Mouse (Mus musculus) mesoderm, embryonic 11.5 days (tissue): ENCODE measurements at regions not wholly inside any gene's neighbourhood (a gene's known extent, or its start where the extent isn't known, plus 50 kb on each side); places are given as distances from the start of the nearest gene placed in this dataset.
"Not testable (repeated sequence)": the region's sequence is repeated elsewhere in the genome, so short reads cannot be mapped to it uniquely, and the experiment has no call there.

Experiments used
- DNase-seq: peaks from one replicate; pipeline ENCODE4 v3.0.0-alpha.2; 2012; ENCODE audit warnings: low read depth, low spot score

- DNase-seq = no peak
Measured at GRCm38 (mm10) chr14:37571971-37572370, 436.9 kb upstream of the Ghitm start.

- no peak for DNase-seq
Measured at GRCm38 (mm10) chr14:37558258-37558657, 423.2 kb upstream of the Ghitm start.

DNA sequence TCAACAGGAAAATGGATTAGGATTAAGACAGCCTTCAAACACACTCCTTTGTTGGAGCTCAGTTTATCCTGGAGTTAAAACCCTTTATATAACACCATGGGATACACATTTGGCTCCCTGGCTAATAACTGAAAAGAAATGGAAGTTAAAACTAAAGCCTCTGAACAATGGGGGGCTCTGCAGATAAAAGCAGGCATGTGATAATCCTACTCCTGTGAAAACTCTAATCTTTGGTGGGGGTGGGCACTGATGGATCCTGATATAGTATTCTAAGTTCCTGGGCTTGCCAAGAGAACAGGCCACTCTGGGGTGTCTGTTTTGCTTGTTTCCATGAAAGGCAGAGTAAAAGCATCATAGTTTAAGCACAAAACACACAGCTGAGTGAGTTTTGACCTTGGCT is 388.5 kb upstream of the Ghitm start:
- no peak for DNase-seq

DNA sequence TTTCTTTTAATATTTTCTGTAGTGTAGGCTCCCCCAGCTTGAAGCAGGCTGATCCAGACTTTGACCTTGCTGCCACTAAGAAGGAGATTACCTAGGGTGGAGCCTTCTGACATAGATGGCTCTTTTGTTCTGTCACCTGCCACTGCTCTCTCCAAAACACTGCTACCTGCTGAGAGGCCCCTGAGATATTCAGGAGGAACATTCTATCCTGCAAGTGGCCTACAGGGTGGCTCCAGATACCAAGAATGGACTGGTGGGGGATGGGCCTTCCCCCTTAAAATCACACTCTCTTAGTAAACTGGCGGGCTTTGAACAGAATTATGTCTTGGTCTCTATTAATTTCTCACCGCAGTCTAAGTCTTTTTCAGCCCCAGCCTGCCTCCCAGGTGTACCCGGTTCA is 385.6 kb upstream of the Ghitm start:
- not testable (repeated sequence) for DNase-seq

DNA sequence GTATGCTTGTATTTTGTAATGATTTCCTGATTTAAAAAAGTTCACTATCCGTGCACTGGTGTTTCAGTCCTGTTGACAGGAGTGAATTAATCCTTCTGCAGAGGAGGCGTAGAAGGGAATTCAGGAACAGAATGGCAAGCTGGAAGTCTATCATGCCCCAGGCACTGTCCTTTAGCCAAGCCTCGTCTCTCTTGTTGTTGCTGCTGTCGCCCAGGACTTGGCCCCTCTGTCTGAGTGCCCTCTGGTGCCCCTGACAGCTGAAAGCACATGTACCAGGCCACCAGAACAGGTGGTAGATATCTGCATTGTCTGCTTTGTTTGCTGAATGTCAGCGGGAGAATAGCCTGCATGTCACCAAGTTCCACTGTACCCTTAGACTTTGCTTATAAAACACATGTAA is 370.2 kb upstream of the Ghitm start:
- DNase-seq = peak; percentile 6

DNA sequence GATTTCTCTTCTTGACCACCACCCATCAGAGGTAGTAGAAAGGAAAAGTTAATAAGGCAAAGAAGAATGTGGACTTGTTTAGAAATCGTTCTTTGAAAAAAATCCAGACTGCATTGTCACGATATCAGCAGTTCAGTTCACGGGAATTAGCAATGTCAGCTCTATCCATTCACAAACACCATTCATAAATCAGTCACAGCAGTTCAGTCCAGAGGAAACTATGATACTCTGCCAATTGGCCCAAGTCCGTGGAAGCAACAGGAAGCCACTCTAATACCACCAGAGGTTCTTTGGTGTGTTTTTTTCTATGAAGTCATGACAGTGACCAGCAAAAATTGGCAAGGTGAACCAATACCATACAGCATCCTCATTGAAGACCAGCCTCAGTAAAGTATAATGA is 355.6 kb upstream of the Ghitm start:
- DNase-seq = no peak

DNA sequence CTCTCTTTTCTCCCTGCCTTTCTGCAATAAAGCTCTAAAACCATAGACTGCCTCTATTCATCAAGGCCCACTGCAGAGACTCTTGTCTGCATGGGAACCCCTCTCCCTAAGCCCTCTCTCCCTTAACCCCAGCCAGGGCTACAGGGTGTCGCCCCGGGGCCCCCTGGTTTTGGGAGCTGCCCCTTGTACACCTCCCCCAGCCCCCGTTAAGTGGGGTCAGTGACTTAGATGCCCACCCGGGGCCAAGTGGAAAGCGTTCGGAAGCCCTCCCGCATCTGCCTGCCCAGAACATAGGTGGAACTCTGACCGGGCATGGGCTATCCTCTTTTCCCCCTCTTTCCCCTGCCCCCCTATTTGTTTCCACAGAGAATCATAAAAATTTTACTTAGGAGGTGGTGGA is 350.2 kb upstream of the Ghitm start:
- no peak for DNase-seq

DNA sequence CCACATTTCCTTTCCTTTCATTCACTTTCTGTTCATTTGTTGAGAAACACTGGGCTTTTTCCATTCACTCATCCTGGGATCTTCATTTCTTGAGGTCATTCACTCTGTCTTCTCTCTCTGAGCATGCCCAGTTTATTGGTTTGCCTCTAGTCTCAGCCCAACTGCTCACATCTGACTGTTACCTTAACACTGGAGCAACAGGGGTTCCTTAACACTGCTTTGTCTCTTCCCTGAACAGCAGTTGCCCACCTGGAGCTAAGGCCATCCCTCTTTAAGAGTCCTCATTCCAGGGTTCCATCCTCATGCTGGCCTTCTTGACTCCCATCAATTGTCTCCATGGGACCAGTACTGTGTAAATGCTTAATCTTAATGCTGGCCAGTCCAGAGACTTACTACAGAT is 342.5 kb upstream of the Ghitm start:
- DNase-seq = no peak

GRCm38 (mm10) chr14:37468711-37469110 is 333.6 kb upstream of the Ghitm start:
- no peak for DNase-seq

- no peak for DNase-seq
Measured at GRCm38 (mm10) chr14:37440874-37441273, 305.8 kb upstream of the Ghitm start.

GRCm38 (mm10) chr14:37430656-37431055 is 295.6 kb upstream of the Ghitm start:
- no peak for DNase-seq

DNA sequence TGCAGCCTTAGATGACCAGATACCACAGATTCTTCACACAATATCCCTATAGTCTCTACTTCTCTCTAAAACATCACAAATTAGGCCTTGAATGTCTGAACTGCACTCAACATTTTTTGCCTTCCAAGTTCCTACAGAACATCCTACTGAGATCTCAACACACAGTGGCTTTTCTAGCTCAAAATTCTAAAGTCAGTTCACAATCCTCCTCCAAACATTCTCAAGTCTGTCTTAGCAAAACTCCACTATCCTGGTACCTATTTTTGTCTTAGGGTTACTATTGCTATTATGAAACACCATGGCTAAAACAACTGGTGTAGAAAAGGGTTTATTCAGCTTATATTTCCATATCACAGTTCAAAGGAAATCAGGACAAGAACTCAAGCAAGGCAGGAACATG is 290.4 kb upstream of the Ghitm start:
- no peak for DNase-seq

- no peak for DNase-seq
Measured at GRCm38 (mm10) chr14:37421566-37421965, 286.5 kb upstream of the Ghitm start.

GRCm38 (mm10) chr14:37412583-37412982 is 277.5 kb upstream of the Ghitm start:
- DNase-seq = not testable (repeated sequence)

DNA sequence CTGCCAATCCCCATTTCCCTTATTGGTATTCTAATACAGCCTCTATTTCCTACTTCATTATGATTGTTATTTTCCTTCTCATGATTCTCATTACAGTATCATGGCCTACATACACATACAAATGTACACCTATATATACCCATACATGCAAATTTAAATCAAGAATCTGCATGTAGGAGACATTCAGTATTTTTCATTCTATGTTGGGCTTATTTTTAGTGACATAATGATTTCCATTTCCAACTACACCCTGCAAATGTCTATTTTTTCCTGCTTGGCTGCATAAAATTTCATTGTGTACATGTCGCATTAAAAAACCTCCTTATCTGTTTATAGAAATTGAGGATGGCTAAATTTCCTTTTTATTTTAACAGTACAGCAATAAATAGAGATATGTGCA is 236.9 kb upstream of the Ghitm start:
- DNase-seq = no peak

DNA sequence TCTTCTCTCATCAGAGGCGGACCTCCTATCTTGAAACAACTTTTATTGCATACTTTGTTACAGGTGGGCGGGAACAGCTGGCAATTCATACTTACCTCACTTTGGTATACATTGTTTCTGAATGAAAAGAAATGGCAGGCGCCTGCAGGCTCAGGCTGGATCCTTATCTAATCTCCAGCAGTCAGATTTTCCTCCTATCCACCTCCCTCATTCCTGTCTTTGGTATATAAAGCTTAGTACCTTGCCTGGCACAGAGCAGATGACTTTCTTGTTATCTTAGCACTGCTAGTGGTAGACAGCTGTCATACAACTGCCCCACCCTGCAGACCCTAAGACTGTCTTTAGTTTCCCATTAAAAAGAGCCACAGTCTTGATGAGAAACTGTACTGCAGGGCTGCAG is 226.8 kb upstream of the Ghitm start:
- DNase-seq = no peak

DNA sequence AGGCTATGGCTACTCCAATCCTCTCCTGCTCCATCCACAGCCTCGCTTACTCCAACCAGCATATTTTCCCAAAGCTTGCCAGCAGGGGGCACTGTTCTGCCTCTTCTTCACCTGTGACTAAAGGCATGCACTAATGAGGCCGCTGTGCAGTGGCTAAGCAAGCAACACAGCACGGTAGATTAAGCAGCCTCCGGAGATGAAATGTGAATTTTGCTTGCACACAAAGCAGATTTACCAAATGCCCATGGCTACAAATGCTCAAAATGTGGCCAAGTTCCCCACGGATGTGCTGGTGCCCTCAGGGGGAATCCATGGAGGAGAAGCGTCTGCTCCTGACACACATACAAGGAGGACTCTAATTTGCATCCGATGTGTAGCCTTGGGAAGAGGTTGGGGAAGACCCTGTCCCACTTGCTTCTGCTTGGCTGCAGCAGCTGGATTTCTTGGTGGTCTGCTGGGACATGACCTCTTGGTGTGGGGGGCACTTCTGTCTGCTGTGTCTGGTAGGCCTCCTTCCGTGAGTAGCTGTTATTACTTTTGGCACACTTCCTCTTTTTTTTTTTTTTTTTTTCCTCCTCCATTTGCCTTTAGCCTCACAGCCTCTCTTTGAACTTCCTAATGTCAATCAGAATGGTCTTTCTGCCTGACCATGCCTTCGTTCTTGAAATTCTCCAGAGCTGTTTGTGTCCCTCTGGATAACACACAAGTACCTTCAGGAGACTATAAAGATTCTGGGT is 221.1 kb upstream of the Ghitm start:
- peak; percentile 68 for DNase-seq

- peak; percentile 6 for DNase-seq
Measured at GRCm38 (mm10) chr14:37323392-37323791, 188.3 kb upstream of the Ghitm start.

- no peak for DNase-seq
Measured at GRCm38 (mm10) chr14:37315239-37315895, 180.3 kb upstream of the Ghitm start.

DNA sequence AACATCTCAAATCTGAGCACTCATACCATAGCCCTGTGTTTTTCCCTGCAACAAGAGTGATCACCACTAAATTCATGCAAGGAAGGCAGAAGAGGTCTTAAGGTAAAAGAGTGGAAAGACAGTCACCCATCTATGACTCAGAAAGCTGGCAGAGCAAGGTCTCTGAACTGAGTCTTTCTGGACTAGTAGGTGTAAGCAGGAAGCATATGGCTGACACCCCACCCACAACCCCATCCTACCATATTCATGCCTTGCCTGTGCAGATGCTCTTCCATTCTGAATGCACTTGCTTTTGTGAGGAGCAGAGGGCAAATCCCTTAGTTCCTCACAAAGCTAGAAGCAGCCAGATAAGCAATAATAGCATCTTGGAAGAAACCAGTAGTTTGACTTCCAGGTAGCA is 178.8 kb upstream of the Ghitm start:
- DNase-seq = no peak

DNA sequence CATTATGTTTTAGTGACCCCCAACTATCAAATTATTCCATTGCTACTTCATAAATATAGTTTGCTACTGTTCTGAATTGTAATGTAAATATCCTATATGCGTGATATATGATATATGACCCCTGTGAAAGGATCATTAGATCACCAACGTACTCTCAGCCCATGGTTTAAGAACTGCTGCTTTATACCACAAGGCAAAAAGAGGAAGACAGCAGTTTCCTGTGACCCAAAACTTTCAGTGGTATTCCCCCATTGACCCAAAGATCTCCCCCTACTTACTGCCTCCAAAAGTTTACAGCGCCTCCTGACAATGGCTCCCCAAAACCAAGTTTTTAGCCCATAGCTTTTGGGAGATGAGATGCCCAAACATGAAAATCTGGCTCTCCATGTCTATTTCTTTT is 177.8 kb upstream of the Ghitm start:
- DNase-seq = no peak

- DNase-seq = no peak
Measured at GRCm38 (mm10) chr14:37306622-37307274, 171.7 kb upstream of the Ghitm start.

DNA sequence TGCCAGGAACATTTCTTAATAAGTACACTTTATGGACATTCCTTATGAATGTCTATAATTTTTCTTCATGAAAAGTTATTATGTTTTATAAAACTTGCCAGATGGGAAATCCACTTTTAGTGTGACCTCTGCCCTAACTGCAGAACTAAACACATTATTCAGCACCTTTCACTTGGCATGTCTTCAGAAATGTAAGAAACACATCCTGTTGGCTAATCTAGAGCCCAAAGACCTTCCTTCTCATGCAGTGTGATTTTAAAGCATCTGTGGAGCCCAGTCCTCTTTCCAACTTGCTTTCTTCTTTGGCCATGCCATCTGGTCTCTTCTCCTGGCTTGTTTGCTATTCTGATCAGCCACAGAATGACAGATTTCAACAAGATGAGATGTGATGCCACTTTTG is 163.6 kb upstream of the Ghitm start:
- DNase-seq = no peak
